Mouse (Mus musculus) ovary, postnatal 36 days (tissue): Measurements from ENCODE around the gene Gm49342.

Experiments used
- DNase-seq: peaks from one replicate; pipeline ENCODE4 v3.0.0; 2022; ENCODE audit warnings: low spot score, mixed read lengths

Gene Gm49342

DNA sequence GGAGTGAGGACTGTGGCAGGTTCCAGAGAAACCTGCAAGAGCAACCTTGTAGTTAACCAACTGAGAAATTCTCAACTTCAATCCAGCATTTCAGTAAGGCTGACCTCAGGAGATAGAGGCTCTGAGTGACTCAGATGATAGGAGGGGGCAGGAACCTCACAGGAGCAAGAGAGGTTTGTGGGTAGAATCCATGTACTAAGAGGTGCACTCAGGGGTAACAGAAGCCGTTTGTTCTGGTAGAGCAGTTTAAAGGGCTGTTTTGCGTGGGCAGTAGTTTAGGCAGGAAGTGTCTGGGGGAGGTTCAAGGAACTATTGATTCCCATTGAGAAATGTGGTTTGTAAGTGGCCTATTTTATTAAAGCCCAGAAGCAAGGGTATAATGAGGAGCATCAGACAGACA lies 36.9 kb downstream of the Gm49342 start:
- DNase-seq, result no peak

DNA sequence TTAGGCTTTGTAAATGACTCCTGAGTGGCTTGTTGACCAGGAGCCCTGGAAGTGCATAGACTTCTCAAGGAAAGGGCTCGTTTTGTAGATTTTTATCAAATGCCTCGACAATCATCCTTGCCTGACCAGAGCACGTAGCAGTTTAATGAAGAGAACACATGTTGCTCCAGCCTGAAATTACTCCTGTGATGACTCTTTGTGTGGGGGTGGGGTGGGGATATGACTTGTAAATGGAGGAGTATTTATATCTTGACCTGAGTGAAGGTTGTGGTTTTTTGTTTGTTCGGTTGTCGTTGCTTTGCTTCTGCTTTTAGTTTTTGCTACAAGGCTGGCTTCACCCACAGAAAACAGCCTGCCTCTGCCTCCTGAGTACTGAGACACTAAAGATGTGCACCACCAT lies 37.5 kb downstream of the Gm49342 start:
- DNase-seq, result no peak

DNA sequence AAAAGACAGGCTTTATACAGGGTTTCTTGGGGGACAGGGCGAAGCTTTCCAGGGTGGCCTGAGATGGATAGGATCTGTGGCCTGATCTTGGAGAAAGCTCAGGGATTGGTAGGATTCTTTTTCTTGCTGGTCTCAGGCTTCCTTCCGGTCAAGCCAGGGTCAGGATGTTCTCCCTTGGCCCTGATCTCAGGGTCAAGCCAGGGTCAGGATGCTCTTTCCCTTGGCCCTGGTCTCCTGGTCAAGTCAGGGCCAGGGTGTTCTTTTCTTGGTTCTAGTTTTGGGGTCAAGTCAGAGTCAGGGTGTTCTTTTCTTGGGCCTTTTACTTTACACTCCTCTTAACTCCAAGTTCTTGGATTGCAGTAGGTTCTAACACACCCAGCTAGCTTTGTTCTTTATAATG lies 43.4 kb downstream of the Gm49342 start:
- no peak for DNase-seq

DNA sequence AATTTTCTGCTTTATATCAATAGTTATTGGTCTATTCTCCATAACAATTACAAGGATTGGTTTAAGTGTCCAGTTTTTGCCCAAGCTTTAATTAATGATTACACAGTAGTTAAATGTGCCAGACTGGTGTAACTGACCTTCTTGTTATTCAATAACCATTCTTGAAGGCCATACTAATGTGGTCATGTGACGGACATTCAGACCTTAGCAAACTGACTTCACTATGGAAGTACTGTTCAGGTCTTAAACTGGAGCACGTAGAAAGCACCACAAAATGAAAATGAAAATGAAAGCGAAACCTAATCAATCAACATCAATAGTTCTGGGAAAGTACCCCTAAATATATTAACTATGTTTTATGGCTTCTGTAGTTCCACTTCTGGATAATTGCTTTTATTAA lies 46.7 kb downstream of the Gm49342 start:
- no peak for DNase-seq

DNA sequence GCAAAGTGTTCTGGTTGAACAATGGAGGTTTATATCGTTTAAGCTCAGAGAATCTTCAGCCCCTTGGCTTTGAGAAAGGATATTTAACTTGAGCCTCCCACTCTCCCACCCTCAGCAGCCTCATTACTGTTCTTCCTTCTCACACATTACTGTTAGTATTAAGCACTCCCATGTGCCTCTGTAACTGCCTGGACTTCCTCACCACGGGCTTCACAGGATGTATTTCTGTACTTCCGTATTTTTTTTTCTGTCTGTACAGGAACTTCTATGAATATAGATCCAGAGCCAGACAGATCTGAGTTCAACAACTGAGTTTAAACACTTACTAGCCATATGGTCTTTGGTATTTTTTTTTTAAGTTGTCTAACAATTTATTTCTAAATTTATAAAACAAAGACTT lies 52.8 kb downstream of the Gm49342 start:
- DNase-seq, result no peak

DNA sequence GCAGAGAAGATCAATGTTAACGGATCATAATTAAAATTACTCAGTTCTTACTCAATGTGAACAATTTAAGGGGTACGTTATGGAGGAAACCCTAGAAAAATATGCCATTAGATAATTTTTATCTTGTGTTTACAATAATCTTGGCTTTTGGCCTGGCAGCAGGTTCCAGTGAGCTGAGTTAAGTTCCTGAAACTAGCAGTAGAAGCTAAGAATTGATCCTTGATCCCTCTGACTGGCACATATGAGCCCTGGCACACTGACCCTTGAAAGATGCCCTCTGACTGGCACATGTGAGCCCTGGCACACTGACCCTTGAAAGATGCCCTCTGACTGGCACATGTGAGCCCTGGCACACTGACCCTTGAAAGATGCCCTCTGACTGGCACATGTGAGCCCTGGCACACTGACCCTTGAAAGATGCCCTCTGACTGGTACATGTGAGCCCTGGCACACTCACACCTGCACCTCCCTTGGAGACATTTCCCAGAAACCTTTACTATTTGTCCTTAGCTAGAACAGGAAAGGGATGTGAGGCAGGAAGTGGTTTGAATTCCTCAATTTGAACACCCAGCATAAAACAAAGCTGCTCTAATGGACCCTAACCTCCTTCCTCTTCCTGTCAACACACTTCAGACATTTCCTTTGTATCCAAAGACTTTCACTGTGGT lies 53.8 kb downstream of the Gm49342 start:
- DNase-seq, result no peak

DNA sequence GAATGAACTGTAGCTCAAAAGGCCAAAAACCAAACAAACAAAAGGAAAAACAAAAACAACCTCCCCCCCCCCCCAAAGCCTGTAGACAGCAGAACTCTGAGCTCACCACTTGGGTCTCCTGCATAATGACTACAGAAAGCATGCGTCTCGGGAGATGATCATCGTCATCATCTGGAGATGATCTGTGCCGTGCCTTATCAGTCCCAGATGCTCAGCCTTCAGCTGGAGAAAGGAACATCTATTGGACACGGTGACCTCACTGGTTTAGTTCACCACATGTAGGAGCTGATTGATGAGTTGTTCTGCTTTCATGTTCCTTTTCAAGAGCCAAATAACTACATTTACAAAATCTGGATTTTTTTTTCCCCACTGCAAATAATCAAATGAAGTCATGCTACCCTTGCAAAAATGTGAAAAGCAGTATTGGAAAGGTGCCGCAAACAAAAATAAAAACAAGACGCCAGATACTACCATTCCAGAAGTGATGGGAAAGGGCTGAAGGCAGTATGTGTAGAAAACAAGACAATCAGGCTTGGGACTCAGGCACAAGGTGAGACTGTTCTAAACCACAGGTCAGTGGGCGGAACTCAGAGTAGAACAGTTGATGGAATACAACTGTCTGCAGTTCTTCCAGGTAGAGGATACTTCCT lies 63.0 kb downstream of the Gm49342 start, which contains the start of gene Rnase10:
Gene Rnase10, plus strand, starts transcription at position 600 of the 650 bp plus-strand sequence.
- DNase-seq, result no peak

DNA sequence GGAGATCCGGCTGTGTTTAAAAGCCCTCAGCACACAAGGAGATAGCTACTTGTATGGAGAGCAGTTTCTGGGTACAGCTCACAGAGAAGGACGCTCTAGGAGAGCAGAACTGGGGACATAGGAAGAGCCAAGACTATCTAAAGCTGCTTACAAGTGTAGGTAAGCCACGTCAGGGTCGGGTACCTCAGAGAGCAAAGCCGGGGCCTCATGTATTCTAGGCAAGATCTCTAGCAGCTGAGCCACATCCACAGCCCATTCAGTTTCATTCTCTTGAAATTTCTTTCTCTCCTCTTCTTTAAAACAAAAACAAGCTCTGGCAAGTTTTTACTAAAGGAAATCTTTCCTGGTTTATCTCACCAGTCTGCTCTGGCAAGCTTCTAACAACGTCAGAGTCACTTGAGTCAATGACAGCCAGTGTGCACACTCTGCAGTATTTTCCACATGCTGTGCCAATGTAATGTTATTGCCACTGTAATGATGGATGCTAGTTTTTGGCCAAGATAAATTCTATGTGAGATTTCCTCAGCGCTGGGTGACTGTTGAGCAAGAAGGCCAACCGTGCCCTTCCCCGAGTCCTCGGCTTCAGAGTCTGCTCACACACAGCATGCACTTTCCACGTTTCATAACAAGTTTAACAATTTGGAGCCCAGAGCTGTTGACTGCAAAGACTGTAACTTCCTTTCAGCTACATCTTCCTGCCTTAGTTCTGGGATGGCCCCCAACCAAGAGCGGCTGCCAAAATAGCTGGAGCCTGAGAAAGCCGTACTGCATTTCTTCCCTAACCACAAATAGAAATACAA lies 63.8 kb downstream of the Gm49342 start:
- peak; percentile 22 for DNase-seq

DNA sequence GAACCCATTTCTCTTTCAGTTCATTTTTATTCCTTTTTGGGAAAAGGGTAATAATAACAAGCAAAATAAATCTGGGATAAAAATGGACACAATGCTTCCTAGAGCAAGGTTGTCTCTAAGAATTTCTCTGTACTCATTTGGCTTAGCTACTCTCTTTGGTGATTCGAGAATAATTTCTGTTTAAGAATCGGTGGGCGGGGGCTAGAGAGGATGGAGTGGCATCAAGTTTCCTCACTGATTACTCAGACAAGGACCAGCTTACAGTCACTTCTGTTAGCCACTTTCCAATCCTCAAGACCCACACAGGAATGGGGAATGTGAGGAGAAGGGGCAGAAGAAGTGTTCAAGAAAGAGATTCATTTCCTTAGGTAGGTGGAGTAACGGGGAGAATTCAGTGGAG lies 64.5 kb downstream of the Gm49342 start:
- no peak for DNase-seq

DNA sequence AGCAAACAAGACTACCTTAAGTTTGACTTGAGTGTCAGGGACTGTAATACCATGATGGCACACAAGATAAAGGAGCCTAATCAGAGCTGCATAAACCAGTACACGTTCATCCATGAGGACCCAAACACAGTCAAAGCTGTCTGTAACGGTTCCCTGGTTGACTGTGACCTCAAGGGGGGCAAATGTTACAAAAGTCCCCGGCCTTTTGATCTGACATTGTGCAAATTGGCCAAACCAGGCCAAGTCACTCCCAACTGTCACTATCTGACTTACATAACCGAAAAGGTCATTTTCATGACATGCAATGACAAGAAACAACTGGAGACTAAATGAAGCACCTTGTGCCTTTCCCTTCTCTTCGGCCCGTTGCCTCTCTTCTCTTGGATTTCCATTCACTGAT lies 65.3 kb downstream of the Gm49342 start:
- DNase-seq, result no peak
